1 mouse cellular context compared by ENCODE assay signal in the genomic region with DNA sequence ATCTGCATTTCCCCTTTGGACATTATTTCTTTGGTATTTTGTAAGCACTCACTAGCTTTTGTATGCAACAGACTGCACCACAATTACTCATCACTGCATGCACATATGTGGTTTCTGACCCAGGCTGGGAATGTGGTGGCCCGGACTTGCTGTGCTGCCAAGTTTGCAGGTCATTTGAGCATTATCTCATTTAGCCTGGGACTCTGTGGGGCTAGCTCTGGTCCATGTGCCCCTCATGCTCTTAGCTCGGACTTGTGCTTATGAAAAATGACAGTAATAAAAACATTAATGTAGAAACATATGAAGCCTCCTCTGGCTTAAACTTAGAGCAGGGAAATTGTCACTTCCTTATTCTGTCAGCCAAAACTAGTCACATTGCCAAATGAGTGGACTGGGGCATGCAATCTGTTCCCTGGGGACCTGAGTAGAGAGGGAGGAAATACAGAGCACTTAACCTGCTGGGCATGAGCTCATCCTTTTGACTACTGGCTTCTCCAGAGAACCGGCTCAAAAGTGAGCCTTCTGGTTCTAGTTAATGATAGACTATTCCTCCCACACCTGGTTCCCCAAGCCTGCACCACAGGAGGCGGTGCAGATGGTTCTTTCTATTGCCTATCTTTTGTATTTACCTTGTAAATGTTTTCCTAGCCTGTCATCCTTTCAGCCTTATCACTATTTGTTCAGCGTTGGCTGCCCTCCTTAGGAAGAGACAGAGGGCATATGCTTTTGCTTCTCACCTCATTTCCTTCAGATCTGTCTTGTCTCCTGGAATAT.
A peak's percentile ranks its signal among the peaks of the same experiment; 100 is the strongest.
TF ChIP-seq lines count a peak whose summit lies in the region.

No protein-coding gene starts in this region.

TF ChIP-seq in CH12.LX, 34 proteins besides CTCF, POLR2A, EP300 and RAD21 (continued from another document):
- TF ChIP-seq ZMIZ1 (IDR thresholded peaks at IDR 0.05; ENCODE audit: low read depth, low read length), result peak; percentile 31; the same call in 1 of the 2 replicates
- TF ChIP-seq USF2 (conservative IDR thresholded peaks at IDR 0.05; ENCODE audit: low read depth, low read length), result no peak
- peak; percentile 85 for TF ChIP-seq JUND (conservative IDR thresholded peaks at IDR 0.05; ENCODE audit: low read depth, low read length)
- no peak for TF ChIP-seq E2F4 (IDR thresholded peaks at IDR 0.05; ENCODE audit: insufficient replicate concordance, low read depth, low read length)
- peak; percentile 57 for TF ChIP-seq ZNF384 (IDR thresholded peaks at IDR 0.05; ENCODE audit: low read depth, low read length)
- peak; percentile 93 for TF ChIP-seq CHD1 (IDR thresholded peaks at IDR 0.05; ENCODE audit: low read depth, low read length)
- TF ChIP-seq GABPA (IDR thresholded peaks at IDR 0.05; ENCODE audit: insufficient replicate concordance, low read depth, low read length), result no peak
- TF ChIP-seq MXI1 (IDR thresholded peaks at IDR 0.05; ENCODE audit: low read depth, low read length), result peak; percentile 82
- TF ChIP-seq BHLHE40 (IDR thresholded peaks at IDR 0.05; ENCODE audit: low read depth, low read length), result peak; percentile 74; the same call in 1 of the 2 replicates
- peak; percentile 90 for TF ChIP-seq SIN3A (IDR thresholded peaks at IDR 0.05; ENCODE audit: low read length)
- 0 out of 2 replicates have a peak, but pooled peaks have one; percentile 38 for TF ChIP-seq TBP (conservative IDR thresholded peaks at IDR 0.05; ENCODE audit: low read depth, low read length)
- peak; percentile 89 for TF ChIP-seq TCF12 (IDR thresholded peaks at IDR 0.05; ENCODE audit: low read depth, low read length)
- peak; percentile 79; the same call in 1 of the 2 replicates for TF ChIP-seq KAT2A (IDR thresholded peaks at IDR 0.05; ENCODE audit: insufficient replicate concordance, low read length)
- peak; percentile 93 for TF ChIP-seq IRF4 (IDR thresholded peaks at IDR 0.05; ENCODE audit: low read depth, low read length)
- TF ChIP-seq ZKSCAN1 (IDR thresholded peaks at IDR 0.05; ENCODE audit: borderline replicate concordance, low read depth, low read length), result no peak
TF ChIP-seq in CH12.LX: peak in this region for 25.
